Mouse (Mus musculus) spleen, adult 2 months (tissue): ENCODE results near the gene Tnf.

ENCODE experiments used
- CTCF ChIP-seq: fragments of 200-500 bp; IDR thresholded peaks from 2 replicates; pipeline ENCODE4 v1.5.1; 2011; ENCODE audit warnings: mild to moderate bottlenecking, inconsistent platforms; ENCODE audit not compliant: insufficient read depth, insufficient read length, insufficient replicate concordance; ENCODE audit errors: extremely low read depth
- POLR2A ChIP-seq: fragments of 200-500 bp; IDR thresholded peaks from 2 replicates; pipeline ENCODE4 v1.6.1; 2011; ENCODE audit warnings: low read depth, low read length, inconsistent platforms

GRCm38 (mm10) chr17:35226561-35227046 lies 24.8 kb upstream of the Tnf start:
- TF ChIP-seq POLR2A (no peak), CTCF (no peak)
